Mouse (Mus musculus): ENCODE data around the gene Olfr598.
"Not testable (repeated sequence)": the region's sequence is repeated elsewhere in the genome, so short reads cannot be mapped to it uniquely, and the experiment has no call there.

Olfr598 gene

DNA sequence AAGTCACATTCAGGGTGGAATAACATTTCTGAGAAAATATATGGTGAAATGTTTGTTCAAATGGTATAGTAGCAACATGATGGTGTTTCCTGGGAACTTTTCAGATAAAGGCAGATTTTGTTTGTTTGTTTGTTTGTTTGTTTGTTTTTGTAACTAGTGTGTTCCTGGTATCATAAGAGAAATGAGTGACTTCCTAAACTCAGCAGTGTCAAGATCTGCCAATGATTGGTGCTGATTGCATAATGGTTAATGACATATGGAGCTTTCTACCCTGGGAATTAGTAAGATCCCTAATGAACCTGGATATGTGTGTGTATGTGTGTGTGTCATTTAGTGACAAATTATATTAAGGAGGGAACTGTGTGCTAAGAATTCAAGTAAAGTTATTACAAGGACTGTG is at the start of gene Olfr598:
TSS of gene Olfr598 (plus strand) at position 301 of the 400 bp plus-strand sequence.
- DNase-seq (ENCODE audit: low read depth, low spot score): no peak

DNA sequence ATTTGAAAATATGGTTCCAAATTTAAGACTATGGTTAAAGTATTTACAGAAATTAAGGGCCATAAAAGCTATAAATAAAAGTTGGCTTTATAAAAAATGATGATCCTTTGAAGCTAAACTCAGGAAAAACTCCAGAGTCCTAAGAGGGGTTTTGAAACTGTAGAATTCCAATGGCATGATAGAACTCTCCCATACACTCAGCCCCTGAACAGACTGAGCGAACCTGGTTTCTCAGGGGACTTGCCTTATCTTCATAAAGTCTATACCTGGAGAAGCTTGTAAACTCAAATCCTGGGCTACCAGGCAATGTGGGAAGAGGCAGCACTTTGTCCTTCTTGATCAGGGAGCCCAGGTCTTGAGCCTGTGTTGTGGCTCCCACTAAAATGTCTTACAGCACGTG is 18.0 kb upstream of the Olfr598 start, which contains the start of gene Olfr596:
TSS of gene Olfr596 (plus strand) at position 301 of the 400 bp plus-strand sequence.
- DNase-seq (ENCODE audit: low read depth, low spot score): not testable (repeated sequence)

DNA sequence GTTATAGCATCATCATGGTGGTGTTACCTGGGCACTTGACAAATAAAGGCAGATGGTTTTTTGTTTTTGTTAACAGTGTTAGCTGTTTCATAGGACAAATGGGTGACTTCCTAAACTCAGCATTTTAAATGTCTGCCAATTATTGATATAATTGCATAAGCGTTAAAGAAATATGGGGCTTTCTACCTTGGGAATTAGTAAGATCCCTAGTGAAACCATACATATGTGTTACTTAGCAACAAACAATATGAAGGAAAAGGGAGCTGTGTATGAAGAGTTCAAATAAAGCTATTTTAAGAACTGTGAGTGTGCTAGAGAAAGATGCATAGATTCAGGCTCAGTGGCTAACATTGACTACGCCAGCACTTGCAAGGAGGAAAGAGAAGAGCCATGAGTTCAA is 7.4 kb upstream of the Olfr598 start, which contains the start of gene Olfr597:
TSS of gene Olfr597 (plus strand) at position 301 of the 400 bp plus-strand sequence.
- DNase-seq (ENCODE audit: low read depth, low spot score): not testable (repeated sequence)

DNA sequence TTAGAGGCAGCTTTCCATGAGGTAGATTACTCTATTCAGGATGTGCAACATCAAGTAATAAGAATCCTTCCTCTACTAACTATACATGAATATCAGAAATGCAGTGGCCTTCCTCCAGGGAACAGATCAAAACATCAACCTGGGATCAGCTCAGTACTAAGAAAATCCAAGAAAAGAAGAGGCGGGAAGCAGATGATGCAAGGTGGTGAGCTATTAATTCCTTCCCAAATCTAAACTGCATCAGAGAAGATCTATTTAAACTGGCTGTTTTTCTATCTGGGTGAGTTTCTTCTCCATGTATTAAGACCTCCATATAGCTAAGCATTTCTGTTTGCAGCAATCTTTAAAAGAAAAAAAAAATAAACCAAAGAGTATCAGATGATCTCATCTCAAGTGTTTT is 12.2 kb downstream of the Olfr598 start, which contains the start of gene Olfr599:
TSS of gene Olfr599 (plus strand) at position 301 of the 400 bp plus-strand sequence.
- DNase-seq (ENCODE audit: low read depth, low spot score): no peak

DNA sequence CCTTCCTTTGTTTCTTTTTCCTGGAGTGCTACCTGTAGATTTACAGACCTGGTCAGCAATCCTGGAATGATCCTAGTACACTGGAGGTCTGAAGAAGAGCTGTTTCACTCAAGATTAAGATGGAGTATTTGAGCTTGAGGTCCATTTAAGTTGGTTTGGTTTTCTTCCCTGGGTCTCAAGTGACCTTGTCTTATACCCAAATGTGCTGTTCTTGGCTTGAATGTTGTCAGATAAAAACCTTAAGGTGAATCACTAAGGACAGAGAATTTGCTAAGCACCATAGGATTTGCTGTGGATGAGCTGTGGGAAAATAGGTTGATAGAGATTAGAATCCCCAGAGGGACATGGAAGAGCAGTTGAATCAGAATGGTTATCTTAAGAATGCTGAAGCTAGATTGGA is 26.2 kb downstream of the Olfr598 start, which contains the start of gene Olfr600:
TSS of gene Olfr600 (minus strand) at position 101 of the 400 bp plus-strand sequence.
- no peak for DNase-seq (ENCODE audit: low read depth, low spot score)

DNA sequence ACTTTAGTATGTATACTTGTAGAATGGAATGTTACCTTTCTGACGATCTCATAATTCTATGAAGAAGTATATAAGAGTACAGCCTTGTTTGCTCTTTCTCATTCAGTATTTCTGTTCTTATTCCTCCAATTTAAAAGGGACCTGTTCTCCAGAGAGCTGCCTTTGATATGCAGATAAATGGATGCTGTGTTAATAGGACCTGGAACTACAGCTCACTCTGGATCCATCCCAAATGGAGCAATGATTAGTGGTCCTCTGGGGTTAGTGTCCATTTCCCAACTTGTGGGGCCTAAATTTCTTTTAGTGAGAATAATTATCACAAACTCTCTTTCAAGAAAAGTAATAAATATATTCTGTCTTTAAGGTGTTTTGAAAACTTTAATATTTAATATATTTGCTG is 39.2 kb downstream of the Olfr598 start, which contains the start of gene Olfr601:
TSS of gene Olfr601 (minus strand) at position 101 of the 400 bp plus-strand sequence.
- DNase-seq (ENCODE audit: low read depth, low spot score): no peak
